Mouse (Mus musculus): ENCODE results near the gene Sumo3. TPM values are rescaled to one million over a fixed set of nuclear protein-coding genes. Genes with fewer than 3 reads are reported as not detected.
A peak's percentile ranks its signal among the peaks of the same experiment; 100 is the strongest.

The Sumo3 gene
- polyA plus RNA-seq, 1 experiment from 2014 or later: 356 TPM

DNA sequence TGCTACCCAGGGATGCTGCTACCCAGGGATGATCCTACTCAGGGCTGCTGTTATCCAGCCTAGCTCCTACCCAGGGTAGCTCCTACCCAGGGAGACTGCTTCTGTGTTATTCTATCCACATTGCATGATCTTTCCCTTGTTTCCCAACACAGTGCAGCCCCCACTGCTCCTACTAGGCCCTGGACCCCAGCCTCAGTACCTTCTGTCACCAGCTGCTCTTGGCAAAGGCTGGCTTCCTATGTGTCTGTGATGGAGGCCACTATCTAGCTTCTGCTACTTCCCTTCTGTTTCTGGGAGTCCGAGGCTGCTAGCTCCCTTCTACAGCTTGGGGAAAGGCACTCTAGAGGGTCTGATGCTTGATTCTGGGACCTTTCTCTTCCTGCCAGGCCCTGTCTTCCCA, 41.6 kb downstream of the Sumo3 start:
- H3K9ac ChIP-seq (ENCODE audit: low read depth, low read length): no peak overlapping the region
- no peak for ATAC-seq
- no peak overlapping the region for H3K27ac ChIP-seq (ENCODE audit: low read length)
- H3K36me3 ChIP-seq (ENCODE audit: control insufficient read depth, insufficient read depth, low read length): peaks cover 15% of the 10 kb centered on the region; the same call in 1 of the 2 replicates
- H3K4me3 ChIP-seq (ENCODE audit: low read length): no peak overlapping the region
- no peak overlapping the region for H3K4me2 ChIP-seq (ENCODE audit: low read depth, low read length)
- H3K9me3 ChIP-seq (ENCODE audit: control insufficient read depth, low read length): no peaks in the 10 kb centered on the region
- H3K27me3 ChIP-seq (replicated peaks; ENCODE audit: control insufficient read depth, insufficient read depth, low read length): no peaks in the 10 kb centered on the region
- 74% methylated on average over 1 of the region's 1 CpGs for WGBS
- no peaks in the 10 kb centered on the region for H3K4me1 ChIP-seq (ENCODE audit: control insufficient read depth, insufficient read depth, low read length)

- Histone ChIP-seq H3K9ac (ENCODE audit: low read depth, low read length) (no peak overlapping the region), H3K4me3 (ENCODE audit: low read length) (no peak overlapping the region), H3K27me3 (replicated peaks; ENCODE audit: control insufficient read depth, insufficient read depth, low read length) (no peaks in the 10 kb centered on the region), H3K9me3 (ENCODE audit: control insufficient read depth, low read length) (no peaks in the 10 kb centered on the region), H3K4me2 (ENCODE audit: low read depth, low read length) (no peak overlapping the region), H3K36me3 (ENCODE audit: control insufficient read depth, insufficient read depth, low read length) (peaks cover 15% of the 10 kb centered on the region; the same call in 1 of the 2 replicates), H3K27ac (ENCODE audit: low read length) (no peak overlapping the region), H3K4me1 (ENCODE audit: control insufficient read depth, insufficient read depth, low read length) (no peaks in the 10 kb centered on the region)
- ATAC-seq: no peak
- WGBS: 82% methylated on average over 8 of the region's 8 CpGs
These were observed 42.0 kb downstream of the Sumo3 start for GRCm38 (mm10) chr10:77647901-77648300.

DNA sequence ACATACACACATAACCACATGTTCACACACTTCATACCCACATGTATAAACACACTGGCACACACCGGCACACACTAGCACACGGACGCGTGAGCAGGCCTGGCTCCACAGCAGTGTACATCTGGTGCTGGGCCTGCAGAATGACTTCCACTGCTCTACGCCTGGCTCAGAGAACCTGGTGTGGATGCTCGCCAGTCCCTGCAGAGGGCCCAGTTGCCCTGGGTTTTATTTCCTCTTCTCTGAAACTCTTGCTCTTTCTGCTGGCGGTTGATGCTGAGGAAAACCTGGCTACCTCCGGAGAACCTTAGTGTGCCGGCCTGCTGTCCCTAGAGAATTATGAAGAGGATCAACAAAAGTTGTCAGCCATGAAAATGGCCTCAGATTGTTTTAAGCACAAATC, 46.1 kb downstream of the Sumo3 start:
- Histone ChIP-seq H3K4me2 (ENCODE audit: low read depth, low read length) (no peak overlapping the region), H3K9me3 (ENCODE audit: control insufficient read depth, low read length) (no peaks in the 10 kb centered on the region), H3K27me3 (replicated peaks; ENCODE audit: control insufficient read depth, insufficient read depth, low read length) (no peaks in the 10 kb centered on the region), H3K36me3 (ENCODE audit: control insufficient read depth, insufficient read depth, low read length) (no peaks in the 10 kb centered on the region), H3K4me3 (ENCODE audit: low read length) (no peak overlapping the region), H3K4me1 (ENCODE audit: control insufficient read depth, insufficient read depth, low read length) (no peaks in the 10 kb centered on the region), H3K9ac (ENCODE audit: low read depth, low read length) (no peak overlapping the region), H3K27ac (ENCODE audit: low read length) (no peak overlapping the region)
- ATAC-seq: no peak
- WGBS: 82% methylated on average over 9 of the region's 9 CpGs

DNA sequence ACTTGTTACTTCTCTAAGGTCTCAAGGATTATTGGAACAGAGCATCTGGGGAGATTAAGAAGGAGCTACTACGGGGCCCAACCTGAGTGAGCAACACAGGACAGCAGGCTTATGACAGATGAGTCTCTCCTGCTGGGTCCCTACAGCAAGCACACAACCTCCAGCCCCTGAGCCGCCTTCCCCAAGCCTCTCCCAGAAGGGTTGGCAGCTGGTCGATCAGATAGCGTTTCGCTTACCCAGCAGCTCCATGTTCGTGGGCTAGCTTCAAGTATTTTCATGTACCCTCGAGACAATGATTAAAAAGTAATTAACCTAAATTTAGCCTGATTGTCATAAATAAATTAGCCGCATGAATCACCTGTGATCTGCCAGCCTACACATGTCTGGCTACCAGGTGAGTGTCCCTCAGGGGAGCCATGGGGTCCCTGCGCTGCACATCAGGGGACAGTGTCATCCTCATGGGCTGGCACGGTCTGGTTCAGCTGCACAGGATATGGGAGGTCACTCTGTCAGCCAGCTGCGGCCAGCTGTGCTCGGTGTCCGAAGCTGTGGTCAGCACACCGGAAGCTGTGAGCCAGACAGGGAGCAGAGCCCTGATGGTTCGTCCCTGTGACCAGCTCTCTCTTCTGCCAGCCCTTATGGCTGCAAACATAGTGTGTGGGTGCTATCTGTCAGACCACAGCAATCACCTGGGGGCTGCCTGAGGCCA, 52.5 kb downstream of the Sumo3 start:
- no peaks in the 10 kb centered on the region for H3K27me3 ChIP-seq (replicated peaks; ENCODE audit: control insufficient read depth, insufficient read depth, low read length)
- no peaks in the 10 kb centered on the region for H3K4me1 ChIP-seq (ENCODE audit: control insufficient read depth, insufficient read depth, low read length)
- H3K27ac ChIP-seq (ENCODE audit: low read length): no peak overlapping the region
- H3K9me3 ChIP-seq (ENCODE audit: control insufficient read depth, low read length): no peaks in the 10 kb centered on the region
- no peak overlapping the region for H3K4me3 ChIP-seq (ENCODE audit: low read length)
- H3K9ac ChIP-seq (ENCODE audit: low read depth, low read length): no peak overlapping the region
- no peak overlapping the region for H3K4me2 ChIP-seq (ENCODE audit: low read depth, low read length)
- H3K36me3 ChIP-seq (ENCODE audit: control insufficient read depth, insufficient read depth, low read length): no peaks in the 10 kb centered on the region
- ATAC-seq: no peak
- WGBS: 53% methylated on average over 15 of the region's 15 CpGs

DNA sequence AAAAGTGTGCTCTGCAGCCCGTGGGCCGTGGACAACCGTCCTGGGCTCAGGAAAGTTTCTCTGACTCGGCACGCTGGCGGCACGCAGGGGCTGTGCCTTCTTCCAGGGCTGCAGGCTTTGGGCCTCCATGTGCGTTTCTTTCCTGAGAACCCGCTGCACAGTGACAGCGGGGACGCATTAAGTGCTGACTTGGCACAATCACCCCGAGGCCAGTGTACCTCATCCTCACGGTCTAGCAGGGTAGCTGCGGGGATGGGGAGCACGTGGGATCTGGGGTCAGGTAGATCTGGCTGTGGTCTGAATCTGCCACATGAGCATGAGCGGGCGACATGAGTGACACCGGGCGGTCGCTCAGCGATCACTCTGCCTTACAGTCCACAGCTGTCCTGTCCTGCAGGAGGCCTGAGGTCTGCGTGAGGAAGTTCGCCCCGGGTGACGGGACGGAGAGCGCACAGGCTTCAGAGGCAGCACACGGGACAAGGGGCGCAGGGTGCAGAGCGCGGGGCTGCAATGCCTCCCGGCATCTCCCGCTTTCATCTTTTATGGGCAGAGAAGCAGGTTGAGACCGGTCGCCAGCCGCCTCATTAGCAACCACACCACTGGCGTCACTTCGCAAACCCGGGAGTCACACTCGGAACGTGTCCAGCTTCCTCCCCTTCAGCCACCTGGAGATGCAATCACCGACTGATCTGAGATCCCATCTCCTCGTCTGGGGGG, 58.2 kb downstream of the Sumo3 start:
- Histone ChIP-seq H3K9ac (ENCODE audit: low read depth, low read length) (no peak overlapping the region), H3K36me3 (ENCODE audit: control insufficient read depth, insufficient read depth, low read length) (no peaks in the 10 kb centered on the region), H3K27me3 (replicated peaks; ENCODE audit: control insufficient read depth, insufficient read depth, low read length) (no peaks in the 10 kb centered on the region; the same call in none of the 2 replicates), H3K4me2 (ENCODE audit: low read depth, low read length) (no peak overlapping the region), H3K4me1 (ENCODE audit: control insufficient read depth, insufficient read depth, low read length) (no peaks in the 10 kb centered on the region), H3K9me3 (ENCODE audit: control insufficient read depth, low read length) (no peaks in the 10 kb centered on the region), H3K4me3 (ENCODE audit: low read length) (no peak overlapping the region), H3K27ac (ENCODE audit: low read length) (no peak overlapping the region)
- ATAC-seq: no peak
- WGBS: 37% methylated on average over 43 of the region's 43 CpGs

- no peak overlapping the region for H3K9ac ChIP-seq (ENCODE audit: low read depth, low read length)
- H3K4me1 ChIP-seq (ENCODE audit: control insufficient read depth, insufficient read depth, low read length): no peaks in the 10 kb centered on the region
- no peak for ATAC-seq
- 61% methylated on average over 8 of the region's 8 CpGs for WGBS
- no peaks in the 10 kb centered on the region for H3K36me3 ChIP-seq (ENCODE audit: control insufficient read depth, insufficient read depth, low read length)
- H3K4me3 ChIP-seq (ENCODE audit: low read length): no peak overlapping the region
- H3K27ac ChIP-seq (ENCODE audit: low read length): no peak overlapping the region
- no peaks in the 10 kb centered on the region for H3K9me3 ChIP-seq (ENCODE audit: control insufficient read depth, low read length)
- no peak overlapping the region for H3K4me2 ChIP-seq (ENCODE audit: low read depth, low read length)
- no peaks in the 10 kb centered on the region; the same call in none of the 2 replicates for H3K27me3 ChIP-seq (replicated peaks; ENCODE audit: control insufficient read depth, insufficient read depth, low read length)
These were observed 60.4 kb downstream of the Sumo3 start for GRCm38 (mm10) chr10:77666342-77666741.

DNA sequence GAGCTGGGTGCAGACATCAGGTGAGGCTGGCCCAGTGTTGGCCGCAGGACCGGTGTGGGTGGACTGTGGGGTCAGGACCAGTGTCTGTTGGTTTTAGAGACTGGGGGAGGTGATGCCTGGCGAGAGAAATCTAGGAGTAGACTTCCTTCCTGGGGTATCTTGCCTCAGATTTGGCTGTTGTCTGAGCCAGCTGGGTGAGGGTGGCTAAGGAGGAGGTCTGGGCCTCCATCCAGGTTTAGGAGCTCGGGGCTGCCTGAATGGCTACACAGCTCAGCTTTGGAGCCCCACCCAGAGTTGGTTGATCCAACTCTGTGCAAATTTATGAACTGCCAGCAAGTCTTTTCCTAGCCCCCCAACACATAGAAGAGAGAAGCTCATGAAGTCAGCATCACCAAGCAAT, 61.5 kb downstream of the Sumo3 start:
- Histone ChIP-seq H3K4me3 (ENCODE audit: low read length) (no peak overlapping the region), H3K27ac (ENCODE audit: low read length) (no peak overlapping the region), H3K36me3 (ENCODE audit: control insufficient read depth, insufficient read depth, low read length) (no peaks in the 10 kb centered on the region), H3K4me1 (ENCODE audit: control insufficient read depth, insufficient read depth, low read length) (no peaks in the 10 kb centered on the region), H3K9me3 (ENCODE audit: control insufficient read depth, low read length) (no peaks in the 10 kb centered on the region), H3K27me3 (replicated peaks; ENCODE audit: control insufficient read depth, insufficient read depth, low read length) (no peaks in the 10 kb centered on the region; the same call in none of the 2 replicates), H3K4me2 (ENCODE audit: low read depth, low read length) (no peak overlapping the region), H3K9ac (ENCODE audit: low read depth, low read length) (no peak overlapping the region)
- 82% methylated on average over 4 of the region's 4 CpGs for WGBS
- ATAC-seq: no peak

MicroRNA genes within 50 kb of the gene (microRNA counts, 519-probe panel; counts per million panel counts)
- 1,618 counts per million, percentile 17 among the panel's probes with 10 or more counts for microRNA mmu-miR-1930

Small RNAs within 50 kb of the gene (microRNA-seq; reads per million reads assigned to microRNA genes)
- gene Mir1930: 4.6 reads per million, percentile 13 among the genes with 10 or more reads in this experiment

Other genes with a start within 250 kb of the Sumo3 start
- 2.7 and 3.0 TPM in 2 replicates for gene Adarb1, start 187.8 kb upstream of the Sumo3 start, polyA plus RNA-seq (2015; fragmentation: Nextera tagmentation; extraction: Ambion mirVana)
- 39.0 and 43.8 TPM in 2 replicates for gene Fam207a, start 90.3 kb upstream of the Sumo3 start, polyA plus RNA-seq (2015; fragmentation: Nextera tagmentation; extraction: Ambion mirVana)
- gene Itgb2, start 75.8 kb upstream of the Sumo3 start, polyA plus RNA-seq (2015; fragmentation: Nextera tagmentation; extraction: Ambion mirVana): 3.8 and 3.9 TPM in 2 replicates
- 177 and 181 TPM in 2 replicates for gene Pttg1ip, start 24.4 kb upstream of the Sumo3 start, polyA plus RNA-seq (2015; fragmentation: Nextera tagmentation; extraction: Ambion mirVana)
- gene Gm49325, start 100 bp downstream of the Sumo3 start, polyA plus RNA-seq (2015; fragmentation: Nextera tagmentation; extraction: Ambion mirVana): 1.9 TPM in 1 of 2 replicates, not detected in the other
- gene Ube2g2, start 16.2 kb downstream of the Sumo3 start, polyA plus RNA-seq (2015; fragmentation: Nextera tagmentation; extraction: Ambion mirVana): 61.5 and 68.6 TPM in 2 replicates
- gene Tspear, start 80.5 kb downstream of the Sumo3 start, polyA plus RNA-seq (2015; fragmentation: Nextera tagmentation; extraction: Ambion mirVana): 0.48 and 0.51 TPM in 2 replicates
- gene Gm19402, start 84.7 kb downstream of the Sumo3 start, polyA plus RNA-seq (2015; fragmentation: Nextera tagmentation; extraction: Ambion mirVana): not detected in 2 replicates
- gene Gm9508, start 91.1 kb downstream of the Sumo3 start, polyA plus RNA-seq (2015; fragmentation: Nextera tagmentation; extraction: Ambion mirVana): not detected in 2 replicates
- not detected in 2 replicates for gene Gm10272, start 100.5 kb downstream of the Sumo3 start, polyA plus RNA-seq (2015; fragmentation: Nextera tagmentation; extraction: Ambion mirVana)
- gene Gm10024, start 105.4 kb downstream of the Sumo3 start, polyA plus RNA-seq (2015; fragmentation: Nextera tagmentation; extraction: Ambion mirVana): not detected in 2 replicates
- gene Gm10142, start 109.7 kb downstream of the Sumo3 start, polyA plus RNA-seq (2015; fragmentation: Nextera tagmentation; extraction: Ambion mirVana): not detected in 2 replicates
- gene Krtap12-1, start 114.5 kb downstream of the Sumo3 start, polyA plus RNA-seq (2015; fragmentation: Nextera tagmentation; extraction: Ambion mirVana): not detected in 2 replicates
- gene Gm10100, start 120.4 kb downstream of the Sumo3 start, polyA plus RNA-seq (2015; fragmentation: Nextera tagmentation; extraction: Ambion mirVana): not detected in 2 replicates
- not detected in 2 replicates for gene Gm18596, start 136.5 kb downstream of the Sumo3 start, polyA plus RNA-seq (2015; fragmentation: Nextera tagmentation; extraction: Ambion mirVana)
- not detected in 2 replicates for gene Gm9736, start 145.3 kb downstream of the Sumo3 start, polyA plus RNA-seq (2015; fragmentation: Nextera tagmentation; extraction: Ambion mirVana)
- not detected in 2 replicates for gene Gm3233, start 153.6 kb downstream of the Sumo3 start, polyA plus RNA-seq (2015; fragmentation: Nextera tagmentation; extraction: Ambion mirVana)
- not detected in 2 replicates for gene Gm3238, start 165.2 kb downstream of the Sumo3 start, polyA plus RNA-seq (2015; fragmentation: Nextera tagmentation; extraction: Ambion mirVana)
- not detected in 2 replicates for gene Gm7138, start 170.8 kb downstream of the Sumo3 start, polyA plus RNA-seq (2015; fragmentation: Nextera tagmentation; extraction: Ambion mirVana)
- gene Gm3250, start 176.4 kb downstream of the Sumo3 start, polyA plus RNA-seq (2015; fragmentation: Nextera tagmentation; extraction: Ambion mirVana): not detected in 2 replicates
- not detected in 2 replicates for gene Gm7137, start 182.1 kb downstream of the Sumo3 start, polyA plus RNA-seq (2015; fragmentation: Nextera tagmentation; extraction: Ambion mirVana)
- not detected in 2 replicates for gene Gm9639, start 189.0 kb downstream of the Sumo3 start, polyA plus RNA-seq (2015; fragmentation: Nextera tagmentation; extraction: Ambion mirVana)
- not detected in 2 replicates for gene Gm19668, start 193.0 kb downstream of the Sumo3 start, polyA plus RNA-seq (2015; fragmentation: Nextera tagmentation; extraction: Ambion mirVana)
- gene Gm9507, start 205.7 kb downstream of the Sumo3 start, polyA plus RNA-seq (2015; fragmentation: Nextera tagmentation; extraction: Ambion mirVana): not detected in 2 replicates
- gene Gm2696, start 208.6 kb downstream of the Sumo3 start, polyA plus RNA-seq (2015; fragmentation: Nextera tagmentation; extraction: Ambion mirVana): not detected in 2 replicates
- not detected in 2 replicates for gene Krtap10-4, start 221.0 kb downstream of the Sumo3 start, polyA plus RNA-seq (2015; fragmentation: Nextera tagmentation; extraction: Ambion mirVana)
- not detected in 2 replicates for gene Krtap10-10, start 229.8 kb downstream of the Sumo3 start, polyA plus RNA-seq (2015; fragmentation: Nextera tagmentation; extraction: Ambion mirVana)
- not detected in 2 replicates for gene Gm36176, start 240.7 kb downstream of the Sumo3 start, polyA plus RNA-seq (2015; fragmentation: Nextera tagmentation; extraction: Ambion mirVana)
- gene Gm10318, start 246.8 kb downstream of the Sumo3 start, polyA plus RNA-seq (2015; fragmentation: Nextera tagmentation; extraction: Ambion mirVana): not detected in 2 replicates

Measured in intestine, embryonic 16.5 days (tissue).